Mouse (Mus musculus) common myeloid progenitor, adult 5-6 weeks (primary cell): ENCODE data around the gene Fmn2. TPM values are rescaled to one million over a fixed set of nuclear protein-coding genes. Genes with fewer than 3 reads are reported as not detected.

Source experiments
- ATAC-seq: replicated peaks from 2 replicates; pipeline ENCODE4 v1.8.0; 2016; ENCODE audit warnings: low read depth, mild to moderate bottlenecking, moderate TSS enrichment, inconsistent platforms; ENCODE audit not compliant: poor library complexity, severe bottlenecking
- total RNA-seq: library from RNA; stranded (forward); fragments of 200-1000, 187-1606 nt; gene quantifications from 2 replicates; pipeline ENCODE4 v1.2.3, GENCODE M21; 2017

Fmn2 gene
- total RNA-seq, 1 experiment from 2014 or later, result 0.59 TPM

DNA sequence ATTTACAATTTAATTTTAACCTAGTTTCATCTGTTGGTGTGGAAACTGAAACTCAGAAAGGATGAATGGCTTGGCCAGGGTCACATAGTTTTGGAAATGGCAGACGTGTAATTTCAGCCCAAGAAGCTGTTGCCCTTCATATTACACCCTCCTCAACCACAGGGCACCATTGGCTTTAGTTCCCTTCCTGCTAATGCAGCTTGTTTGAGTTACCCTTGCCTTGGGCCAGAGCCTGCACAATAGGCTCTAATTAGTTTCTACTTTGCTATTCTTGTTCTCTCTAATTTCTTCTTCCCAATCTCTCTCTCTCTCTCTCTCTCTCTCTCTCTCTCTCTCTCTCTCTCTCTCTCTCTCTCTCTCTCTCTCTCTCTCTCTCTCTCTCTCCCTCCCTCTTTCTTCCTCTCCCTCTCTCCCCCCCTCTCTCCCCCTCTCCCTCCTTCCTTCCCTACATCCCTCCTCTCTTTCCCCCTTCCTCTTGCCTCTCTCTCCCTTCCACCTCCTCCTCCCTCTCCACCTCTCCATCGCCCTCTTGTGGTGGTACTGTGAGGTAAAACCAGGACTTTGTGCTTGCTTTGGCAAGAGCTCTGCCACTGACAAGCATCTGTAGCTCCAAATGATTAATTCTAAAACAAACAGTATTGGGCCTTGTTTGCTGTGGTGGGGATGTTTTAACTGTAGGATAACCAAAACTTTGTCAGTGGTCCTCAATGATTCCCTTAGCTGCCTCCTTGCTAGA, 51.8 kb downstream of the Fmn2 start:
- ATAC-seq, result peak; percentile 90

- no peak for ATAC-seq
These were observed 53.8 kb downstream of the Fmn2 start for GRCm38 (mm10) chr1:174555412-174555811.

GRCm38 (mm10) chr1:174557211-174557610, 55.6 kb downstream of the Fmn2 start:
- no peak for ATAC-seq

- no peak for ATAC-seq
These were observed 56.2 kb downstream of the Fmn2 start for GRCm38 (mm10) chr1:174557841-174558240.

DNA sequence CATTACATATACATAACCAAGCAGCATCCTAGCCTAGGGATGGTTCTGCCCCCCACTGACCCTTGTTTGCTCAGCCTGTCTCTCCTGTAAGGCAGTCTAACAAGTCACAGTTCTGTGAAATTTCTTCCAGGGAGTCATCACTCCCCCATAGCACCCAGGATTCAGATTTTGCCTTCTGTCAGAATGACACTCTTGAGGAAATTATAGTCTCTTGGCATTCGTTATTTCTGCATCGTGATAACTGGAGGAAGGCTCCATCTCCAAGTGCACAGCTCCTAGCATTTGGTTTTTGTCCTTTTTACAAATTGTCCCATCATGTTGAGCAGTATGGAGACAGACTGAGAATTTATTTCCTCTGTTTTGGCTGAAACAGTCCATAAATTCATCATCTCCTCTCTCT, 56.9 kb downstream of the Fmn2 start:
- ATAC-seq, result no peak

DNA sequence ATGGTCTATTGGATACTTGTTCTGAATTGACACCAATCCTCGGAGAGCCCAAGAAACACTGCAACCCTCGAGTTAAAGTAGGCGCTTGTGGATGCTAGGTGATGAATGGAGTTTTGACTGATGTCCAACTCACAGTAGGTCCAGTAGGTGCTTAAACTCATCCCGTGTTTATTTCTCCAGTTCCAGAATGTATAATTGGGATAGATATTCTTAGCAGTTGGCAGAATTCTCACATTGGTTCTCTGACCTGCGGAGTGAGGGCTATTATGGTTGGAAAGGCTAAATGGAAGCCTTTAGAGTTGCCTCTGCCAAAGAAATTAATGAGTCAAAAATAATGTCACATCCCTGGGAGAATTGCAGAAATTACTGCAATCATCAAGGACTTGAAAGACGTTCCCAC, 62.9 kb downstream of the Fmn2 start:
- no peak for ATAC-seq

GRCm38 (mm10) chr1:174568609-174569008, 67.0 kb downstream of the Fmn2 start:
- no peak for ATAC-seq

GRCm38 (mm10) chr1:174592420-174592980, 90.9 kb downstream of the Fmn2 start:
- ATAC-seq, result no peak

DNA sequence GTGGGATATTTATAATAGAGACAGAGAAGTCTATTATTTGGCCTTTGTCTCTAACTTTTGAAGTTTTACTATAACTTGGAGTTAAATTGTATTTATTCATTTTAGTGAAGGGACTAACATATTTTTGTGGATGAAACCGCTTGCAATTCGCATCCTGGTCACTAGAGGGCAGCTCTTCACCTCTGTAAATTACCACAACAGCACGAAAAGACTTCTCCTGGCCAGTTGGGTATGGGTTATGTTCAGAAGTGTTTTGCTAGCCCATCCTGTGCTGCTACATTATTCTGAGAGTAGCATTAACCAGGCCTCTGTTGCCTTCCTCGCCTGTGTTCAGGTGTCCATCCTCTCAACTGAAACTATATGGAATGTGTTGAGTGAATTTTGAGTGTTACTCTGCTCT, 93.4 kb downstream of the Fmn2 start:
- peak; percentile 81 for ATAC-seq

GRCm38 (mm10) chr1:174597495-174597894, 95.9 kb downstream of the Fmn2 start:
- ATAC-seq, result no peak

DNA sequence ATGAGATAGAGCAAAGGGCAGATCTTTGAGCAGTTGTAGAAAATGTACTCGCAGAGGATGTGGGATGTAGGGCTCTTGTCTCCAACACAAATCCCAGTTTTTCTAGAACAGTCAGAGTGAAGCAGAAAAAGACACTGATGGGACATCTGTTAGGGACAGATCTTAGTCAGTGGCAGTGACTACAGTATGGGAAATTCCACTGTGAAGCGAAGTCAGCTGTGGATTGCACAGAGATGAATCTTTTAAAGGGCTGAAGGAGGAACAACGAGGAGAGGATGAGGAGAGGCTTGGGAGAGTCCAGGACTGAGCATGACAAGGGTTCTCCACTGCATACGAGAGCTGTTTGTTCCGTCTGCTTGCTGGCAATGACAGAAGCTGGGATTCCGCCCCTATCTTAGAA, 96.6 kb downstream of the Fmn2 start:
- no peak for ATAC-seq

DNA sequence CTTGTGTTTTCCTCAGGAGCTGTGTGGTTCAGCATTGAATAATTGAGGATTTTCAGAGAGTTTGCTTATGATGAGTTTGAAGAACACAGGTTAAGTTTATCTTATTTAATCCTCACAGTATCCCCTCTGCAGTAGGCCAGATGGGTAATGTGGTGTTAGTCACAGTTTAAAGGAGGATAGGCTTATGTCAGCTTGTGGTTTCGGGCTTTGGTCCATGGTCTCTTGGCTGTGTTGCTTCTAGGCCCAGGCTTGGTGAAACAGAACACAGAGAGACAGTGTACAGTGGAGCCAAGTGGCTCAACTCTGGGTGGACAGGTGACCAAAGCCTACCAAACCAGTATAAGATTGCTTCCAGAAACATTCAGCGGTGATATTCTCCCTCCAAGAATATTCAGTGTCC, 98.4 kb downstream of the Fmn2 start:
- no peak for ATAC-seq

- ATAC-seq, result peak; percentile 95
These were observed 99.0 kb downstream of the Fmn2 start for GRCm38 (mm10) chr1:174600620-174601019.

DNA sequence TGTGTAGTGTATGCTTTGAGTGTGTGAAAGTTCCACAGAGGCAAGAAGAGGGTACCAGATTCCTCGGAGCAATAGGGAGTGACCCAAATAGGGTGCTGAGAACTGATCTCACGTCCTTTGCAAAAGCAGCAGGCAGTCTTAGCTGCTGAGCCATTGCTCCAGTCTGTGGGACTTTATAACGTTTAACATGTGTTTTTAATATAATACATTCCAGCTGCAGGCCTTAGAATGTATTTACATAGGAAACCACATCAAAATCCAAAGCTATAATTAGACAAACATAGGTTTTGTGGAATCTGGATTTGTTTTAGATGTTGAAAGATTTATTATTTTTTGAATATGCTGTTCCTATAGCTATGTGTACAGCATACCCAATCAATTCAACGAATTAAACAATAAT, 115.7 kb downstream of the Fmn2 start:
- no peak for ATAC-seq

GRCm38 (mm10) chr1:174621512-174621911, 119.9 kb downstream of the Fmn2 start:
- ATAC-seq, result no peak

DNA sequence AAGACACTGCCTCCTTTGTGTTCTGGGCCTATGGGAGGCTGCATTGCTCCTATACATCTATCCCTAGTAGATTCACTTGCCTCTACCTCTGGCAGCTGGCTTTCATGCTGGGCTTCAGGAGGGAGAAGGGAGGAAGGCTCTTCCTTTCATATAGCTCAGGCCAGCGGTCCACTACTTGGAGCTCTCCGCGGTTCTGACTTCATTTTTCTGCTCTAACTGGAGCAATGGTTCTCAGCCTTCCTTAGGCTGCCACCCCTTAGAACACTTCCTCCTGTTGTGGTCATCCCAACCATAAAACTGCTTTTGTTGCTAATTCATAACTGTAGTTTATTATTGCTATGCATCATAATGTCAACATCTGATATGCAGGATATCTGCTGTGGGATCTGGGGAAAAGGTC, 121.4 kb downstream of the Fmn2 start:
- ATAC-seq, result no peak

- ATAC-seq, result no peak
These were observed 128.4 kb downstream of the Fmn2 start for GRCm38 (mm10) chr1:174630074-174630473.

- ATAC-seq, result no peak
These were observed 134.7 kb downstream of the Fmn2 start for GRCm38 (mm10) chr1:174636291-174636690.

DNA sequence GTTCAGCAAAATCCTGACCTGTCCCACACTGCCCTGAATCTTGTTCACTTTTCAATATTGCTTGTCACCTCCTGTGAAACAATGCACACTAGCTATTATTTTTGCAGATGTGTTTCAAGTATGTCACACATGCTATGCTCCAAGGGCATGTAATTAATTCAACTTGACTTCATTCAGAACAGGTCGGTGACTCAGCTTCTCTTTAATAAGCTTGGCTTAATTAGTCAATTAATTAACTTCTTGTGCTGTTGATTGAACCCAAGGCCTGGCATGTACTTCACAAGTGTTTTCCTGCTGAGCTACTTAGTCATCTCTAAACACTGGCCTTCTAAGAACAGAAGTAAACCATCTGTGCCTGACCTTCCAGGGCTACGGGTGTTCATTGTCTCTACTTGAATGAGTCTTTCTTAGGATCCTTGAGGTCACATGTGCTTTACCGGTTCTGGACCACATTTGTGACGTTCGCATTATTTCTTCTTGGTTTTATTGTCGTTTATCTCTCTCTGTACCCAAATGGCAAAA, 136.0 kb downstream of the Fmn2 start:
- ATAC-seq, result no peak

- ATAC-seq, result no peak
These were observed 139.3 kb downstream of the Fmn2 start for GRCm38 (mm10) chr1:174640901-174641300.

GRCm38 (mm10) chr1:174643431-174644010, 141.9 kb downstream of the Fmn2 start:
- no peak for ATAC-seq
